Comparison of ENCODE assay signal across 24 mouse cellular contexts in the genomic region with DNA sequence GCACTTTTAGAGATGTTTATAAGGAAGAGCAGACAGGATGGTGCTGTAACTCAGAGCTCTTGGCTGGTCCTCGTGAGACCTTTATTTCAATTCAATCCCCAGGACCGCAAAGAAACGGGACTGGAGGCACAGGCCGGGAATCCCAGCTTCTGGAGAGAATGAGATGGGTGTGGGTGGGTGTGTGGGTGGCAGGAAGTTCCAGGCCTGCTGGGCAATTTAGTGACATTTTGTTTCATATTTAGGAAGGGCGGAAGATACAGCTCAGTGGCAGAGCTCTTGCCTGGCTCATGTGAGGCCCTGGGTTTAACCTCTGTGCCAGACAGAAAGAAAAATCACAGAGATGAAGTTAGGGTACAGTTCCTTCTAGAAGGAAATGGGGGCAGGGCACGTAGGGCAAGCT. TPM values are rescaled to one million over a fixed set of nuclear protein-coding genes. Genes with fewer than 3 reads are reported as not detected.
DNase-seq lines count a peak whose midpoint lies in the region; ATAC-seq and TF ChIP-seq lines count a peak whose summit lies in the region.
"Had no signal": no experiment of that assay in that cellular context is flagged by ENCODE, and none has a peak within 500 bp of the region (broad histone marks: within the 10 kb centered on the region; RNA-seq: fewer than 3 reads in every experiment).

No protein-coding gene starts in this region.

- no peak for TF ChIP-seq POLR2A in MEL (IDR thresholded peaks at IDR 0.05; ENCODE audit: control insufficient read depth in 1 of 2, insufficient read depth in 1 of 2, low read depth in 1 of 2, low read length in 2 of 2, poor library complexity in 1 of 2)

- no peak overlapping the region for H3K4me2 ChIP-seq in hindbrain, postnatal 0 days (ENCODE audit: low read depth, low read length)
- H3K4me2 ChIP-seq: embryonic facial prominence, embryonic 12.5 days; forebrain, embryonic 15.5 days; heart, embryonic 11.5 days; heart, embryonic 15.5 days; hindbrain, embryonic 13.5 days had no signal

- H3K27me3 ChIP-seq in MEL (ENCODE audit: control insufficient read depth in 1 of 2, insufficient read depth in 2 of 2, low read length in 2 of 2) = no peaks in the 10 kb centered on the region
- no peaks in the 10 kb centered on the region for H3K27me3 ChIP-seq in hindbrain, postnatal 0 days (ENCODE audit: insufficient read depth, low read length)
- H3K27me3 ChIP-seq: embryonic facial prominence, embryonic 12.5 days; forebrain, embryonic 15.5 days; heart, embryonic 15.5 days; hindbrain, embryonic 13.5 days had no signal

- WGBS in hindbrain, postnatal 0 days = 77% methylated on average over 6 of the region's 6 CpGs

- no peaks in the 10 kb centered on the region for H3K9me3 ChIP-seq in MEL (replicated peaks; ENCODE audit: insufficient read depth, low read length)
- H3K9me3 ChIP-seq in hindbrain, postnatal 0 days (ENCODE audit: low read length) = no peaks in the 10 kb centered on the region
- H3K9me3 ChIP-seq: embryonic facial prominence, embryonic 12.5 days; forebrain, embryonic 15.5 days; G1E; heart, embryonic 15.5 days; hindbrain, embryonic 13.5 days had no signal

- peak overlapping the region; percentile 35 for H3K9ac ChIP-seq in MEL (ENCODE audit: control insufficient read depth, low read depth, low read length, poor library complexity, severe bottlenecking)
- no peak overlapping the region for H3K9ac ChIP-seq in hindbrain, postnatal 0 days (replicated peaks; ENCODE audit: low read length)
- H3K9ac ChIP-seq: embryonic facial prominence, embryonic 12.5 days; forebrain, embryonic 15.5 days; heart, embryonic 15.5 days; hindbrain, embryonic 13.5 days had no signal

- intact Hi-C loops in left cerebral cortex, adult 2 months (cut with DNase I) = no loop called here
- intact Hi-C loops in left cerebral cortex, postnatal 10 days (cut with DNase I) = no loop called here

- TF ChIP-seq EP300 in MEL (IDR thresholded peaks at IDR 0.05; ENCODE audit: low read depth in 1 of 2, low read length in 2 of 2) = no peak

- peak; percentile 35 for ATAC-seq in frontal cortex, adult (ENCODE audit: low TSS enrichment)
- no peak for ATAC-seq in hindbrain, postnatal 0 days
- ATAC-seq: CD4-positive, CD25-positive, alpha-beta regulatory T cell, adult 4 months; forebrain, embryonic 15.5 days had no signal

- no peak for TF ChIP-seq RAD21 in MEL (IDR thresholded peaks at IDR 0.05; ENCODE audit: low read depth, low read length)

- H3K27ac ChIP-seq in left cerebral cortex, adult 2 months = peak overlapping the region; percentile 29; the same call in 1 of the 2 replicates
- H3K27ac ChIP-seq in MEL (ENCODE audit: control insufficient read depth, low read depth, low read length) = peak overlapping the region; percentile 99
- H3K27ac ChIP-seq in hindbrain, postnatal 0 days = no peak overlapping the region
- H3K27ac ChIP-seq: embryonic facial prominence, embryonic 12.5 days; forebrain, embryonic 15.5 days; heart, embryonic 15.5 days; hindbrain, embryonic 13.5 days had no signal

- peaks cover 1% of the 10 kb centered on the region; the same call in 1 of the 2 replicates for H3K79me2 ChIP-seq in MEL (ENCODE audit: control insufficient read depth, insufficient read depth, low read length, poor library complexity)

- no peak for TF ChIP-seq CTCF in left cerebral cortex, adult 2 months (IDR thresholded peaks at IDR 0.05)
- TF ChIP-seq CTCF in MEL (IDR thresholded peaks at IDR 0.05 in 2 of 3, conservative IDR thresholded peaks at IDR 0.05 in 1 of 3; ENCODE audit: control insufficient read depth in 1 of 3, insufficient read depth in 1 of 3, low read depth in 2 of 3, low read length in 3 of 3, poor library complexity in 1 of 3, severe bottlenecking in 1 of 3) = no peak
- no peak for TF ChIP-seq CTCF in hindbrain, postnatal 0 days (IDR thresholded peaks at IDR 0.05; ENCODE audit: low read depth)

- H3K4me3 ChIP-seq in left cerebral cortex, adult 2 months = no peak overlapping the region
- H3K4me3 ChIP-seq in MEL (ENCODE audit: control insufficient read depth in 1 of 2, insufficient read depth in 1 of 2, low read depth in 2 of 2, low read length in 2 of 2) = no peak overlapping the region
- H3K4me3 ChIP-seq in hindbrain, postnatal 0 days (ENCODE audit: low read length) = no peak overlapping the region
- H3K4me3 ChIP-seq: embryonic facial prominence, embryonic 12.5 days; forebrain, embryonic 15.5 days; heart, embryonic 15.5 days; hindbrain, embryonic 13.5 days had no signal

- DNase-seq in frontal cortex, postnatal 36 days (ENCODE audit: low spot score in 2 of 2) = no peak
- no peak for DNase-seq in left cerebral cortex, adult 2 months (ENCODE audit: extremely low spot score in 1 of 2, low spot score in 2 of 2)
- no peak for DNase-seq in left cerebral cortex, postnatal 10 days (ENCODE audit: extremely low spot score in 1 of 2, low spot score in 2 of 2)
- DNase-seq in MEL (ENCODE audit: low read depth, low spot score) = no peak
- DNase-seq in naive thymus-derived CD4-positive, alpha-beta T cell, adult 2 months (ENCODE audit: low read depth) = peak; percentile 34
- no peak for DNase-seq in hindbrain, postnatal 0 days (ENCODE audit: low spot score)
- DNase-seq in kidney, postnatal 25 days = no peak
- DNase-seq: adrenal gland, postnatal 14 days; B cell, adult 2 months; cerebellum, adult 2 months; cerebellum, postnatal 10 days; gastrocnemius, postnatal 36 days; heart, adult 18-20 months; heart, postnatal 14 days had no signal

- peaks cover 2 to 46% of the 10 kb centered on the region in 2 experiments; a peak in 3 of 4 replicates for H3K4me1 ChIP-seq in MEL (ENCODE audit: control insufficient read depth in 1 of 2, insufficient read depth in 2 of 2, low read length in 2 of 2)
- no peaks in the 10 kb centered on the region for H3K4me1 ChIP-seq in hindbrain, postnatal 0 days (ENCODE audit: insufficient read depth, low read length)
- H3K4me1 ChIP-seq: embryonic facial prominence, embryonic 12.5 days; forebrain, embryonic 15.5 days; heart, embryonic 15.5 days; hindbrain, embryonic 13.5 days had no signal

- H3K36me3 ChIP-seq in MEL (ENCODE audit: control insufficient read depth in 1 of 2, insufficient read depth in 2 of 2, low read length in 2 of 2) = peaks cover 0 to 38% of the 10 kb centered on the region in 2 experiments; a peak in 2 of 4 replicates
- H3K36me3 ChIP-seq in hindbrain, postnatal 0 days (ENCODE audit: insufficient read depth, low read length) = no peaks in the 10 kb centered on the region
- H3K36me3 ChIP-seq: embryonic facial prominence, embryonic 12.5 days; forebrain, embryonic 15.5 days; G1E; heart, embryonic 15.5 days; hindbrain, embryonic 13.5 days had no signal

TF ChIP-seq in MEL, 35 proteins besides CTCF, POLR2A, EP300 and RAD21 (continues in another document):
- TF ChIP-seq SMC3 (IDR thresholded peaks at IDR 0.05; ENCODE audit: low read depth, low read length) = no peak
- TF ChIP-seq HCFC1 (IDR thresholded peaks at IDR 0.05; ENCODE audit: low read depth, low read length) = no peak
- TF ChIP-seq CHD2 (IDR thresholded peaks at IDR 0.05; ENCODE audit: low read length) = no peak
- TF ChIP-seq KAT2A (conservative IDR thresholded peaks at IDR 0.05; ENCODE audit: low read depth, low read length) = no peak
- no peak for TF ChIP-seq ZKSCAN1 (IDR thresholded peaks at IDR 0.05; ENCODE audit: low read depth, low read length)
- no peak for TF ChIP-seq MAX (IDR thresholded peaks at IDR 0.05; ENCODE audit: low read length)
- TF ChIP-seq SIN3A (IDR thresholded peaks at IDR 0.05; ENCODE audit: low read length) = no peak

RNA-seq across cellular contexts. Expression of gene Spi1, which starts 8.0 kb away (rescaled TPM):
- 1 to 10 TPM; 3.4 to 4.8 TPM for total RNA-seq in left cerebral cortex, adult 2 months (2021)
- total RNA-seq in left cerebral cortex, postnatal 10 days (2021) = 1 to 10 TPM; 5.2 to 5.6 TPM
- 108 and 129 TPM in 2 replicates for total RNA-seq in MEL (2012; rRNA removed)
- 100 to 1,000 TPM in 1 of 2 experiments, 10 to 100 TPM in 1; 95.9 to 142 TPM for polyA plus RNA-seq in MEL (2012; ENCODE audit: insufficient read depth in 1 of 2, insufficient read length in 2 of 2, low read depth in 1 of 2, low replicate concordance in 2 of 2, missing spikeins in 1 of 2)
- 3.0 and 8.5 TPM in 2 replicates for total RNA-seq in hindbrain, postnatal 0 days (2014; rRNA removed)
- 4.5 and 4.9 TPM in 2 replicates for polyA plus RNA-seq in hindbrain, postnatal 0 days (2015; fragmentation: Nextera tagmentation; extraction: Ambion mirVana)

RNA-seq across cellular contexts. Expression of gene Slc39a13, which starts 20.0 kb away (rescaled TPM):
- total RNA-seq in left cerebral cortex, adult 2 months (2021) = 10 to 100 TPM; 30.1 to 32.3 TPM
- total RNA-seq in left cerebral cortex, postnatal 10 days (2021) = 10 to 100 TPM; 25.7 to 27.6 TPM
- total RNA-seq in MEL (2012; rRNA removed) = 7.7 and 9.4 TPM in 2 replicates
- polyA plus RNA-seq in MEL (2012; ENCODE audit: insufficient read depth in 1 of 2, insufficient read length in 2 of 2, low read depth in 1 of 2, low replicate concordance in 2 of 2, missing spikeins in 1 of 2) = 10 to 100 TPM in 1 of 2 experiments, not detected in 1; 19.1 TPM
- total RNA-seq in hindbrain, postnatal 0 days (2014; rRNA removed) = 37.1 and 42.7 TPM in 2 replicates
- 22.6 and 24.4 TPM in 2 replicates for polyA plus RNA-seq in hindbrain, postnatal 0 days (2015; fragmentation: Nextera tagmentation; extraction: Ambion mirVana)

RNA-seq across cellular contexts. Expression of gene Mybpc3, which starts 27.7 kb away (rescaled TPM):
- under 1 TPM; 0.33 to 0.43 TPM for total RNA-seq in left cerebral cortex, adult 2 months (2021)
- under 1 TPM; 0.51 to 0.61 TPM for total RNA-seq in left cerebral cortex, postnatal 10 days (2021)
- 0.19 and 0.29 TPM in 2 replicates for total RNA-seq in MEL (2012; rRNA removed)
- polyA plus RNA-seq in MEL (2012; ENCODE audit: insufficient read depth in 1 of 2, insufficient read length in 2 of 2, low read depth in 1 of 2, low replicate concordance in 2 of 2, missing spikeins in 1 of 2) = under 1 TPM in 1 of 2 experiments, not detected in 1; 0.50 TPM
- 0.25 and 0.37 TPM in 2 replicates for total RNA-seq in hindbrain, postnatal 0 days (2014; rRNA removed)
- polyA plus RNA-seq in hindbrain, postnatal 0 days (2015; fragmentation: Nextera tagmentation; extraction: Ambion mirVana) = 0.13 and 0.23 TPM in 2 replicates
- total RNA-seq: adrenal gland, postnatal 14 days; G1E; gastrocnemius, adult 18-20 months; gastrocnemius, postnatal 36 days had no signal
- polyA plus RNA-seq: CD4-positive, CD25-positive, alpha-beta regulatory T cell, adult 4 months; forebrain, embryonic 11.5 days; forebrain, embryonic 15.5 days; G1E had no signal

RNA-seq across cellular contexts. Expression of gene Psmc3, which starts 36.4 kb away (rescaled TPM):
- total RNA-seq in left cerebral cortex, adult 2 months (2021) = 100 to 1,000 TPM; 205 to 207 TPM
- 100 to 1,000 TPM; 207 to 208 TPM for total RNA-seq in left cerebral cortex, postnatal 10 days (2021)
- total RNA-seq in MEL (2012; rRNA removed) = 259 and 271 TPM in 2 replicates
- polyA plus RNA-seq in MEL (2012; ENCODE audit: insufficient read depth in 1 of 2, insufficient read length in 2 of 2, low read depth in 1 of 2, low replicate concordance in 2 of 2, missing spikeins in 1 of 2) = 1,000 to 10,000 TPM in 1 of 2 experiments, 100 to 1,000 TPM in 1; 428 to 1,459 TPM
- total RNA-seq in hindbrain, postnatal 0 days (2014; rRNA removed) = 154 and 160 TPM in 2 replicates
- polyA plus RNA-seq in hindbrain, postnatal 0 days (2015; fragmentation: Nextera tagmentation; extraction: Ambion mirVana) = 249 and 261 TPM in 2 replicates

RNA-seq across cellular contexts. Expression of gene Rapsn, which starts 54.8 kb away (rescaled TPM):
- total RNA-seq in left cerebral cortex, adult 2 months (2021) = under 1 TPM; 0.44 to 0.57 TPM
- total RNA-seq in left cerebral cortex, postnatal 10 days (2021) = under 1 TPM; 0.24 to 0.49 TPM
- total RNA-seq in MEL (2012; rRNA removed) = not detected in 2 replicates
- polyA plus RNA-seq in MEL (2012; ENCODE audit: insufficient read depth in 1 of 2, insufficient read length in 2 of 2, low read depth in 1 of 2, low replicate concordance in 2 of 2, missing spikeins in 1 of 2) = under 1 TPM in 1 of 2 experiments, not detected in 1; 0.10 TPM
- total RNA-seq in hindbrain, postnatal 0 days (2014; rRNA removed) = 0.22 TPM in 1 of 2 replicates, not detected in the other
- polyA plus RNA-seq in hindbrain, postnatal 0 days (2015; fragmentation: Nextera tagmentation; extraction: Ambion mirVana) = 0.88 and 1.1 TPM in 2 replicates

Comparison
In these comparisons a context has a peak if more than half of its experiments do, and no peak if none do; other contexts are left out.
1. RNA of gene Spi1, which starts 8.0 kb away (total RNA-seq): 108 to 129 TPM in MEL; 5.2 to 5.6 TPM in left cerebral cortex, postnatal 10 days, 3.4 to 4.8 TPM in left cerebral cortex, adult 2 months and 3.0 to 8.5 TPM in hindbrain, postnatal 0 days; every median in the first group is over 10 times any median in the second.